Mouse (Mus musculus): ENCODE data around the gene Fhl3.
A peak's percentile ranks its signal among the peaks of the same experiment; 100 is the strongest.

The Fhl3 gene

DNA sequence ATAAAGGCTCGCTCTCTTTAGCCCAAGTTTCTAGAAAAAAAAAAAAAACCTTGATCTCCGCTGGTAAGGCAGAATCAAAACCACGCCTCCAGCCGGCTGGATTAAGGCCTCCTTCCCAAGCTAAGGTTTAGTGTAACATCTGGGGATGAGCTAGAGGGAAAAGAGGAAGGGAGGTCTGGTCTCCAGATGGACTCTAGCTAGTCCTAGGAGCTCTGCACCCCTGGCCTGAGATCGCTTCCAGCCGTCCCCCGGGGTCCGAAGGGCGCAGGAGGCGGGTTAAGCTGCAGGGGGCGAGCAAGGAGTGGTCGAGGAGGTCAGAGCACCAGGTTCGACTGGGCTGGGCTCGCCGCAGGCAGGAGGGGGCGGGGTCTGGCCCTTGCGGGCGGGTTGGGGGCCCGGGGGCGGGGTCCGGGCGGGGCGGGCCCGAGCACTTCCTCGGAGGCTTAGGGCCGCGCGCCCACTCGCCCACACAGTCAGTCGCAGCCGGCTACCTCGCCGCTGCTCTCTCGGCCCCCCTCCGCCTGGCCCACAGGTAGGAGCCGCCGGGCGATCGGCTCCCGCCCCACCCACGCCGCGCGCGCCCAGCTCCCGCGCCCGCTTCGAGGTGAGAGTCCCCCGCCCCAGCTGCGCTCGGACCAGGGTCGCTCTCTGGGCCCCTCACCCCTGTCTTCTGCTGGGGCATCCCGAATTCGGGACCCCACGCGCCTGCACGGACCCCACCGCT, at the start of gene Fhl3:
Gene Fhl3 (plus strand): TSS at position 454 of the 724 bp plus-strand sequence.
- DNase-seq = peak; percentile 77 to 80

DNA sequence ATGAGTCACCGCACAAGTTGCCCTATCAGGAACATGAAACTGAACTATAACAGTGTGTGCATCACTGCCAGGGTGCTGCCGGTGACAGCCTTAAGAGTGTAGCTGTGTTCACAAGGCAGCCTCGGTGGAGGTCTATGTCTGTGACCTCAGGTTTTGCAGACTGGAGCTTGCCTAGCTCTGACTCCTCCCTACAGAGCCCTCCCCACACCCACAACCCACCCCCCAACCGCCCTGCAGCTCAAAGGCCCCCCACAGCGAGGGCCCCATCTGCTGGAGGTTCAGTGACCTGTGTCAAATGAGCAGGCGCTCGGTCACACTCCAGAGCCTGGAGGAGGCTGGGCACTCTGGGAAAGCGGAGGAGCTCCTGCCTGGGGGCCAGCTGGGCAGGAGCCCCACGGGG, 47.6 kb upstream of the Fhl3 start:
- DNase-seq = no peak

DNA sequence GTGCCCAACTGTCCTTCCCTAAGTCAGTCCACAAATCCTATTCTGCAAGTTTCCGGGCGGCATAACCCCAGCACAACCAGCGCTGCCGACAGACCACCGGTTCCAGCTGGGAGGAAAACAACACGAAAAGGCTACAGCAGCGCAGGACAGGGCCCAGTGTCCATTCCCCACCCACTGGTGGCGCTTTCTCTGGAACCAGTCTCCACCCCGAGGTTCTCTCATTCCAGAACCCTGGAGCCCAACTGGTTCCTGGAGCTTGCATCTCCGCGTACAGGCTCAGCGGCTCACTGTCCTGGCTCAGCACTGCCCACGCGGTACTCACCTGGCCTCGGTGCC, 44.0 kb upstream of the Fhl3 start, which contains the start of gene Pou3f1:
Gene Pou3f1 (plus strand): TSS at position 290 of the 336 bp plus-strand sequence.
- peak in 1 of 2 experiments; percentile 7 for DNase-seq

DNA sequence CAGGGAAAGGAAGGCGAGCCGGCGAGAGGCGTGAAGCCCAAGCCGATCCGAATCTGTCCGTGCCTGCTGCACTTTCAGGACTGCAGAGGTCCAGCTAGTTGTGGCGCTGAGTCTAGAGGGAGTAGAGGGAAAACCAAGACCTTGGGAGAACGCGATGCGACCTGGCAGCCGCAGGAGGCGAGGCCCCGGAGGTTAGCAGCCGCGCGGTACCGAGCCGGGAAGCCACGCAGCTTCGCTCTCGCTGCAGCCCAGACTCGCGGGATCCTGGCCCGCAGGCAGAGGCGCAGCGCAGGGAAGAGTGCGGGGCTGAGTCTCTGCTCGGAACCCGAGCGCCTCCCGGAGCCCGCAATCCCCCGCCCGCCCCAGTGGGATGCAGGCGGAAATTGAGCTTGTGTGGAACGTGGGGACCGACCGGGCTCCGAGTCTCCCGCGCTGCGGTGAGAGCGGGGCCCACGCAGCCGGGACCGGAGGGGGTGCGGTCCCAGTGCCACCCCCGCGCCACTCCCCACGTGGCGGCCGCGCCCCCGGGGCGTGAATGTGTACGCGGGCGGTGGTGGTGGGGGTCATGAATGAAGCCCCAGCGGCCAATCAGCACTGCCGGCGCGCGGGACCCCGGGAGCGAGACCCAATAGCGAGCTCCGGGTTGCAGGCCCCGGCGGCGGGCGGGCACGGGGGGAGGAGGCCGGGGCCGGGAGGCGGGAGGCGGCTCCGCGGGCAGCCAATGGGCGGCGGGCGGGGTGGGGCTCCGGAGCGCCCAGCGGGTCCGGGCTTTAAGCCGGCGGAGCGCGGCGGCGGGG, 43.4 kb upstream of the Fhl3 start:
- DNase-seq = peak; percentile 75 to 87

DNA sequence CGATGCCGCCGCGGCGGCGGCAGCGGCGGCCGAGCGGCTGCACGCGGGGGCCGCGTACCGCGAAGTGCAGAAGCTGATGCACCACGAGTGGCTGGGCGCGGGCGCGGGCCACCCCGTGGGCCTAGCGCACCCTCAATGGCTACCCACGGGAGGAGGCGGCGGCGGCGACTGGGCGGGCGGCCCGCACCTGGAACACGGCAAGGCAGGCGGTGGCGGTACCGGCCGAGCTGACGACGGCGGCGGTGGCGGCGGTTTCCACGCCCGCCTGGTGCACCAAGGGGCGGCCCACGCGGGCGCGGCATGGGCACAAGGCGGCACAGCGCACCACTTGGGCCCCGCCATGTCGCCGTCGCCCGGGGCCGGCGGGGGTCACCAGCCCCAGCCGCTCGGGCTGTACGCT, 42.7 kb upstream of the Fhl3 start:
- peak in 1 of 2 experiments; percentile 7 for DNase-seq

DNA sequence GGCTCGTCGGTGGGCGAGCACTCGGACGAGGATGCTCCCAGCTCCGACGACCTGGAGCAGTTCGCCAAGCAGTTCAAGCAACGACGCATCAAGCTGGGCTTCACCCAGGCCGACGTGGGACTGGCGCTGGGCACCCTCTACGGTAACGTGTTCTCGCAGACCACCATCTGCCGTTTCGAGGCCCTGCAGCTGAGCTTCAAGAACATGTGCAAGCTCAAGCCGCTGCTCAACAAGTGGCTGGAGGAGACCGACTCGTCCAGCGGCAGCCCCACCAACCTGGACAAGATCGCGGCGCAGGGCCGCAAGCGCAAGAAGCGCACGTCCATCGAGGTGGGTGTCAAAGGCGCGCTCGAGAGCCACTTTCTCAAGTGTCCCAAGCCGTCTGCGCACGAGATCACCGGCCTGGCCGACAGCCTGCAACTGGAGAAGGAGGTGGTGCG, 42.1 kb upstream of the Fhl3 start:
- DNase-seq = peak in 1 of 2 experiments; percentile 9

DNA sequence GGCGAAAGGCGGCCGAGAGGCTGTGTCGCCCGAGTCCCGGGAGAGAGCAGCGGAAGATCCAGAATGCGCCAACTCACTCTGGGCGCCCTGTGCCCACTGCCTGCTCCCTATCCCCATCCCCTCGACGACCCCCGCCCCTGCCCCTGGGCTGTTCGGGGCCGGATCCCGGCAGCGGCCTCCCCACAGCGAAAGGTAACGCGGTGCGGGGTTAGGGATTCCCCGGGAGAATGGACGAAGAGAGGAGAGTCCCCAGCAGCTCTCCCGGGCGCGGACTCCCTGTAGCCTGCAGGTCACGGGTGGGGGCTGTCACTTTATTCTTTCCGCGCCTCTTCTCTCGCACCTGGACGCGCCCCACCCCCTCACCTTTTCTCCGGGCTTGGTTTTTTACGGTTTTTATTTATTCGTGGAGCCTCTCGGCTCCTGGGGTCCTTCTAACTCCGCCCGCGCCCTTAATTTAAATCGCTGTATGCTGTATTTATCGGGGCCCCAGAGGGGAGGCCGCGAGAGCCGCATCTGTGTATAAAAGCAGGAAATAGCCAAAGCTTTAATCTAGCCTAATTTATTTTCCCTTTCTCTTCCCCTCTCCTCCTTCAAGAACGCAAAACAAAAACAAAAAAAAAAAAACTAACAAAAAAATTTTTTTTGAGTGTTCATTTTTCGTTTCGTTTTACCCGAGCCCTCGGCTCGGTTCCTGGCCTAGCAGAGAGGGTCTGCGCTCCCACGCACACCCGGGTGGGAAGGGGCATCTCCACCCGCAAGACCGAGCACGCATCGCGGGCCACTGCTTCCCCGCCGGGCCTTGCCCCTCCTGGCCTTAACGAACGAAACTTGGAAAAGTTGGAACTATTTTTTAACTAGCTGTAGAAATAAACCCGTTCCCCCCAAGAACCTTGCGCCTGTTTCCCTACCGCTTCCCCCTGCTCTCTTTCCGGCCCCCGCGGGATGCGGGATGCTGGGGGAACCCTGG, 41.0 kb upstream of the Fhl3 start:
- DNase-seq = peak in 1 of 2 experiments; percentile 8

DNA sequence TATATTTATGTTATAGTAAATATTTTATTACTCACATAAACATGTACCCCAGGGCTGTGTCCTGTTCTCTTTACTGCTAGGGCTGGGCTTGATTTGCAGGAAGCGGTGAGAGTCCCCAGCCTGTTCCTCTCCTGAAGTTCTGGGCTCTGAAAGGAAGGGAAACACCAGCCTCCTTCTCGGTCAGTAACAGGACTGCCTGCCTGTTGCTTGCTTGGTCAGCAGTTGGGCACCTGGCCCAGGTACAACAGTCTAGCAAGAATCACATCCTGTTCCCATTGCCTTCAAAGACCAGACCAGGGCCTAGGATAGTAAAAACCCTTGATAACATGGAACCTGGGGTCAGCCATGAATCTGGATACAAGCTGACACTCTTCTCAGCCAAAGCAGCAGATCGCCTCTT, 39.9 kb upstream of the Fhl3 start:
- no peak for DNase-seq

DNA sequence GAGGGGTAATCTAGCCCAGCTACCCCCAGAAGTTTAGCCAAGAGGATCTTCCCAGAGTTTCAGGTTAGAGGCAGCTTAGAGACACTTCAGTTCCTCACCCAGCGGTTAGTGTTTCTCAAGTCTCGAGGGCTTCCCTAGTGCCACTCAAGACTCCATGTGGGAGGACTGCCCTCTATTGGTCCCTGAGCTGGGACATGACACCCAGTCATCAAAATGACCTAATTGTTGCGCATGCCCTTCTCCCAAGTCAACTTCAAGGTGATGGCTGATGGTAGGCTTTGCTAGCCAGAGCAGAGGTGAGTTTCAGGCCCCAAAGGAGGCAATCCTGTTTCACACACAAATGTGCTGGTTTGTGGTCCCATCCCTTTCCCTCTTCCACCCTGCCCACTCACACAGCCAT, 37.5 kb upstream of the Fhl3 start:
- peak in 1 of 2 experiments; percentile 24 for DNase-seq

DNA sequence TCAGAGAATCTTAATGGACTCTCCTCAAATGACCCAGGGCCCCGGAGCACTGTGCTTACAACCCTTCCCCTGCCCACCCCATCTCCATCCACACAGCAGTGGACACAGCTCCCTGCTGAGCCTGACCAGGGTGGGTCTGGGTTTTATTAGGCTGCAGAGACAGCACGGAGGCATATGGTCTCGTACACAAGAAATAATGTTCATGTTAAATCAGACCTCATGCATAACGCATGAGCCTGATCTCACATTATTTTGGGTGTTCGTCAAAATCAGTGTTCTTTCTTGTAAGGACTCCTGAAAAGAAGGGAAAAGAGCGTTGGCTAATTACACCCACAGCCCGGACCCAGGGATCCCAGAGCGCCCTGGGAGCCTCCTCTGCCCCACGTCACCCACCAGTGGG, 36.3 kb upstream of the Fhl3 start:
- no peak for DNase-seq

DNA sequence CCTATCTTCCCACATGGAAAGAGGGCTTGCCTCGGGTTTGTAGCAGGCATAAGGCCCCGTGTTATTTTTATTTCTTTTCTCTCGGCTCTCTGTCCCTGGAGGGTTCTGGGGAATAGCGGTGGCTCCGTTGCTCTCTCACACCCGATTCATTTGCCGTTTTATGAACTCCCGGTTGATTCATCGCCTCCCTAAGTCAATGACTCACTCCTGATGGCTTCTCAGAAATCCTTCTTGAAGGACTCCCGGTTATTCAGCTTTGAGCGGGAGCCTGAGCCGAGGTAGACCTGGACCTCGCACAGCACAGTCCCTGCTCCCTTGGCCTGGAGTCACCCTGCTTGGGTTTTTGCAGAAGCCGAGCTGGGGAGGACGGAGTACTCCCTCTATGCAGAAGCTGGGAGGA, 35.9 kb upstream of the Fhl3 start:
- no peak for DNase-seq

DNA sequence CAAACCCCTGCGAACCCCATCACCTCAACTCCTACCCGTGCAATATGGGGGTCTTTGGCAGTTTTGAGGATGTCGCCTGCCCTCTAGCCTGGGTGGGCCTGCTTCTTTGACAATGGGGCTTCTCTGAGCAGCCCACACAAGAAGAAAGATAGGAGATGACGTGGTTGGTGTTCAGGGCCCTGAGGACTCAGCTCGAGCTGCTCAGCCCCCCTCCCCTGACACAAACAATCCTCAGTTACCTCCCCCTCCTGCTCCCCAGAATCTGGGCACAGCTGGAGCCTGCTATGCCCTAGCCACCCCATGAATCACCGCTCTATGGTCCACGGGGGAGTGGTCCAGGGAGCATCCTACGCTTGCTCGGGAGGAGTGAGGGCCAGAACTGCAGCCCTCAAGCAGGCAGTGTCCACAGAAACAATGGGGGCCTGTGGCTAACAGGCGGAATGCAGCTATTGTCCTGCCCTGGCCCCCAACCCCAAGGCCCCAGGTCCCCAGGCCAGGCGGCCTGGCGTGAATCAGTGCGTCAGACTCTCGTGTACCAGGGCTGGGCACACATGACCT, 32.9 kb upstream of the Fhl3 start:
- DNase-seq = no peak

DNA sequence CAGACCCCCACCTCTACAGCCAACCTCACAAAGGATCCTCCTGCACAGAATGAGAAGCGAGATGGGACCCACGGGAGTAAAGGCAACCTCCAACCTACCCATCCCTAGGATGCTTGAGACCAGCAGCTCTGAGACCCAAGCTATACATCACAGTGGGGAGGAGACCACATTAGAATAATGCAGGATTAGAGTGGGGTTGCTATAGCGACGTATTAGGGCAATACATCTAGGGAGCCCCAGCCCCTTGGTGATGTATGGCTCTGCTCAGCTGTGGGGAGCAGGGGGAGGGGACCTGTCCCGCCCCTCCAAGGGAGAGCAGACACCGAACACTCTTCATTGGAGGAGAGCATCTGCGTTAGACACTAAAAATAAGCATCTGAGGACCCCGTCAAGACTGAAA, 32.4 kb upstream of the Fhl3 start:
- no peak for DNase-seq

DNA sequence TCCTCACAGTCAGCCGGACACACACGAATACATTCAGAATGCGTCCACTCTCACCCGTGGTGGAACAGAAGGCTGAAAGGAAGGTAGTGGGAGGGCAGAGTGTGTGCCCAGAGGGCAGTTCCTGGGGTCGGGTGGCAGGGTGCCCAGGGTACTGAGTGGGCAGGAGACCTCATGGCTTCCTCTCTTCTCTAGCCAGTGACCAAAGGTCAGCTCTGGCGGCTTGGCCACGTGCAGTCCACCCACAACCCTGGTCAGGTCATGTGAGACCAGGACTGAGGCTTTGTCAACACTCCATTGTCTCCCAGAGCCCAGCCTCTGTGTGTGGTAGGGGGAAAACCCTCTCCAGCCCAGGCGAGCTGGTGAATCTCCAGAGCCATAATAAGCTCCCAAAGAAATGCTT, 30.3 kb upstream of the Fhl3 start:
- no peak for DNase-seq

DNA sequence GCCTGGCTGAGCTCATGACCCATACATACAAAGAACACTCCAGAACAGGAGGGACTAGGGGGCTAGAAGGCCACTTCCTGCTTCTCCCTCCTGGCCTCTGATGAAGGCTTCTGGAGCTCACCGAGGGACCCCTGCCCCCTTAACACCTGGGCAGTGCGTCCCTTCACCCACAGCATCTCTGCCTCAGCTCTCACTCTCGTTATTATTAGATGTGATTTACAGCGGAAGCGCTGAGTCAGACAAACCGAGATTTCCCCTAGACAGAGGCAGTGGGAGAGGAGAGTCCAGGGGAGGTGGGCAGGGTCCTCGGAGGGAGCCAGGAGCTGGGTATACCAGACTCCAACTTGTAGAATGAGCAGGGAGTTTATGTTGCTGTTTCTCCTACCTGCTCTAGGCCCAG, 28.9 kb upstream of the Fhl3 start:
- DNase-seq = no peak

DNA sequence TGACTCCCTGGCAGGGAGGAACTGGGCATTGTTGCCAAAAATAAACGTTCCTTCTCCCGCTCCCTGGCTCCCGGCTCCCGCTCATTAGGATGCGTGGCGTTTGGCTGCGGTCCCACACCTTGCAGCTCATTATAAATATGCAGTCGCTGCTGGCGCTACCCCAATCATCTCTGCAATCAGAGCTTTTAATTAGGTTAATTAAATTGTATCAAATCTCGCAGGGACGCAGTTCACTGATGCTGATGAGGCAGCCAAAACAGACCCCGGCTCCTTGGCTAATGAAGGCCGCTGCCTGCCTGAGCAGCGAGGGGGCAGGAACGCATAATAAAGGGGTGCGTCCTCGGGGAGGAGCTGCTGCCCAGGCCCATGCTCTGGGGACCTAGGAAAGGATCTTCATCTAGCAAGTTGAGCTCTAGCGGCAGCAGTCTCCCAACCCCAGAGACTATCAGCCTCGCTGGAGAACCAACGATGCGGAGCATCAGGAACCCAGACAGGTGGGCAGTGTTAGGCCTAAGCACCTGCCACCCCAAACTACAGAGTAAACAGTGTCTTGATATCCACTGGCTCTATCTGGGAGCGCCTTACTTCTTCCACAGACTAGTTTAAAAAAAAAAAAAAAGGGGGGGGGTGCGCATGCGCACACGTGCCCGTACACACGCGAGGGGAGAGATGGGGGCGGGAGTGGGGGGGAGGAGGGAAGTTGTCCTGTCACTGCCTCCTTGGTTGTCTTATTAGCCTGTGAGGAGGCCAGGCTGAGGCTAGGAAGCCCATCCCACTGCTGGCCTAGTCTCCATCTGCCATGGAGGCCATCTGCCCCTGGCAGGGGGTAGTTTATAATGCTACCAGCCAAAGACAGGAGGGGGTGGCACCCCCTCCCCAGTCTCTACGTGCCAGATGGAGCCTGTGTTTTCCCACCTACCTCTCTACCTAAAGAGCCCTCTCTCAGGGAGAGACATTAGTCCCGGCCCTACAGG, 27.9 kb upstream of the Fhl3 start:
- DNase-seq = no peak

DNA sequence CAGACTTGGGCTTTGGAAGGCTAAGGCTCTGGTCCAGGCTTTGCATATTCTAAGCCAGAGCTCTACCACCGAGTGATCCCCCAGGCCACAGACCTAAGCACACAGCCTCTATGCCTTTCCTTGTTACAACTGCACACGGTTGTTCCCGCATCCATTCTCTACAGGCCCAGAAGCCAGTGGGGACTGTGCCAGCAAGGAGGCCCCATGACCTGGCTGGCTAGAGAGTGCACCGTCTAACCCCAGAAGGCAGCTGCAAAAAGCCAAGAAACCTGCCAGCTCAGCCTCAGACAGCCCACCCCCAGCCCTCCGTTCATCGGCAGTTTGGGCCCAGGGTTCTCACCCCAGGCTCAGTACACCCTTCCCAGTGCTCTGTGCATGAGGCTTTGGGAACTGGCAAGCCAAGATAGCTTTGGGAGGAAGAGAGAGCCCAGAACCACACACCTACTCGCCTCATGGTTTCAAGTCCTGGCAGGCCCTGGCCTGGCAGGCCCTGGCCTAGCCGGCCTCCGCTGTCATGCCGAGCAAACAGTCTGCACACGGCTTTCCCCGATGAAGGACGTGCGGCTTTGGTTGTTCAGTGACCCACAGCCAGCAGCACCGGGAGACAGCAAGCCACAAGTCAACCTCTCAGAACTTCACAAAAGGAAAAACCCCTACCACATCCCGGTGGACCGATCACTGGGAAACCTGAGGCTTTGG, 26.0 kb upstream of the Fhl3 start:
- no peak for DNase-seq

DNA sequence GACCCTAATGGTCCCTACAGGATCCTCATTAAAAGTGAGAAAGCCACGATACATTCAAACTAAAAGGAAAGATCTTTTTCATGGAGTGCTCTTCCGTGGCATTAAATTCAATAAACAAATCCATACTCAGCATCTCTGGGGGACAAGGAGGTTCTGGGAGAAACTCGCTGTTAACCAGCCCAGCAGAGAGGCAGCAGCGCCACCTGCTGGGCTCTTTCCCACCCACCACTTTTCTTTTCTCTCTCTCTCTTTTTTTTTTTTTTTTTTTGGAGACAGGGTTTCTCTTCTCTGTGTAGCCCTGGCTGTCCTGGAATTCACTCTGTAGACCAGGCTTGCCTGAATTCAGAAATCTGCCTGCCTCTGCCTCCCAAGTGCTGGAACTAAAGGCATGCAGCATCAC, 25.5 kb upstream of the Fhl3 start:
- DNase-seq = peak; percentile 61 to 64

DNA sequence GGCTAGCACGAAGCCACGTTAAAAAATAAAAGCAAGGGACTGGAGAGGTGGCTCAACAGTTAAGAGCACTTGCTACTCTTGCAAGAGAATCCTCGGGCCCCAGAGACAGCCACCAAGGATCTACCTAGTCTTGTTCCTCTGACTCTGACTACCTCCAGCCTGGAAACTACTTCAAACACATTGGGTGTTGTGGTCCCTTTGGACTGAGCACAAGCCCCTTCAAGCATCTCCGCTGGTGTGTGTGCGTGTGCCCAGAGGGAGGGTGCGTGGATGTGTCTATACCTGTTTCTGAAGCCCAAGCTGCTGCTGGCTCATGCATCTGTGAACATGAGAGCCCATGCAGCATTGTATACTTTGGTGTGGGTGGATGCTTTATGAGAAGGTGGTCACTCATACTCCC, 24.5 kb upstream of the Fhl3 start:
- no peak for DNase-seq

DNA sequence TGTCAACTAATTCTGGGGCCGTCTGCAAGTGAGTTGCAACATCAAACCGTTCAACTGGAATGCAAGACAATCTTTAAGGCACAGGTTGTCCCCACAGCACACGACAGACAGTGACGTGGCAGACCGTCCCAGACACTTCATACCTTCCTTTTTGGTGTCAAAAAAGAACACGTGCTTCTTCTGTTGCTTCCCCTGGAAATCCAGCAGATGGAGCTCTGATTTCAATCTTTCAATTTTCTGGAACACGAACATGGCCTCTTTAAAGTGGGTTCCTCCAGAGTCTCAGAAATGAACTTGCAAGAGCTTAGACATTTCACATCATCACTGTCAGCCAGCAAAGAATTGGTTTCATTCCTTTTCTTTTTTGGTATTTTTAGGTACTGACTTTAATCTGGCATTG, 18.2 kb upstream of the Fhl3 start:
- no peak for DNase-seq

DNA sequence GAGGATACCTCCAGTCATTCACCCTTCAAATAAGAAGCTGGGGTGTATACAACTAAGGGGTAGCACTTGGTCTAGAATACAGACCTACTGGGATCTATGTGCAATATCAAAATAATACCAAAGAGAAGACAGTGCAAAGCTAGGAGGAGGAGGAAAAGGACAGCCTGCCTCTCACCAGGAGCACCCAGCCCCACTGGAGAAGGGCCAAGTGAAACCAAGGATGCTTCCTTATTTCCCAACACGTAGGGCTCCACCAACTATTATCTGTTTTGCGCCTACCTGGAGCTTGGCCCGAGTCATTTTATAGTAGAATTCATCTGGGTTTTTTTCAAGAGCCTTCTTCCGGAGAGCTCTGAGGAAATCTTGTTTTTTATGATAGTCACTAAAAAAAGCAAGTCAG, 17.0 kb upstream of the Fhl3 start:
- DNase-seq = no peak
